Mouse (Mus musculus) pancreas, adult 10 weeks (tissue): Measurements from ENCODE around the gene Mucl1. TPM values are rescaled to one million over a fixed set of nuclear protein-coding genes. Genes with fewer than 3 reads are reported as not detected.

Experiments
- polyA plus RNA-seq: library from polyadenylated mRNA; stranded (reverse); fragments of 350-450 nt; fragmentation: Illumina TruSeq; extraction: RNeasy Lipid Tissue Mini Kit (QIAGEN cat#74804); gene quantifications from one replicate; pipeline ENCODE4 v1.2.3, GENCODE M21; 2015; ENCODE audit warnings: low read depth, low replicate concordance; ENCODE audit not compliant: insufficient read depth

The Mucl1 gene
- polyA plus RNA-seq: not detected

GRCm38 (mm10) chr15:103755369-103755768 is at the start of gene Mucl1:
TSS of gene Mucl1 (minus strand) at chr15:103755469.

Other genes starting within 250 kb of the Mucl1 start
- gene Ppp1r1a, start 217.5 kb downstream of the Mucl1 start, polyA plus RNA-seq: 20.0 TPM
- gene Glycam1, start 190.4 kb downstream of the Mucl1 start, polyA plus RNA-seq: not detected
- not detected for gene Mucl2, start 143.8 kb upstream of the Mucl1 start, polyA plus RNA-seq